In the genomic region with DNA sequence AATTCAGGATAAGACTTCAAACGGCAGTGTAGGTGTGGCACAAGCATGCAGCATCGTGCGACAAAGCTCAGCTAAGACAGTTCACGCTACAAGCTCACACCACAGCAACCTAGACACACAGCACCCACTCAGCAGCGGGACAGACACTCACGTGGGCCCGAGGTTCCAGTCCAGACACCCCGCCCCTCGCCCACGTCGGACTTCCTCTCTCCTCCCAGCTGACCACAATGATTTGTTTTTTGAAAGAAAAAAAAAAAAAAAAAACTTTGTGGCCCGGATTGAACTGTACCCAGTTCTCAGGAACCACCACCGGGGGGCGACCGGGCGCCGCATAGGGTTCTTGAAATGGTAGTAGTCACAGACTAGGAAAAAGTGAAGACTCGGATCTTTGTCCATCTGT, we compare ENCODE assay signal across 8 mouse cellular contexts. TPM values are rescaled to one million over a fixed set of nuclear protein-coding genes. Genes with fewer than 3 reads are reported as not detected.
DNase-seq lines count a peak whose midpoint lies in the region; ATAC-seq lines count a peak whose summit lies in the region.

No protein-coding gene starts in this region.

- H3K4me1 ChIP-seq in hindbrain, embryonic 16.5 days (ENCODE audit: control insufficient read depth, insufficient read depth, low read depth, low read length): peaks cover 19% of the 10 kb centered on the region

- under 1% methylated on average over 18 of the region's 18 CpGs for WGBS in hindbrain, embryonic 16.5 days
- WGBS in macrophage (ENCODE audit: missing documents): under 1% methylated on average over 18 of the region's 18 CpGs

- H3K27ac ChIP-seq in hindbrain, embryonic 16.5 days (ENCODE audit: low read depth, low read length): peak overlapping the region; percentile 98
- peak overlapping the region; percentile 94 for H3K27ac ChIP-seq in macrophage

- H3K36me3 ChIP-seq in hindbrain, embryonic 16.5 days (ENCODE audit: control insufficient read depth, insufficient read depth, low read length): no peaks in the 10 kb centered on the region
- peaks cover 14% of the 10 kb centered on the region for H3K36me3 ChIP-seq in macrophage (ENCODE audit: inconsistent target)

- peaks cover 31% of the 10 kb centered on the region for H3K79me2 ChIP-seq in macrophage (ENCODE audit: inconsistent target)

- no peaks in the 10 kb centered on the region for H3K27me3 ChIP-seq in hindbrain, embryonic 16.5 days (replicated peaks; ENCODE audit: control insufficient read depth, insufficient read depth, low read length)

- peak overlapping the region; percentile 99 for H3K4me3 ChIP-seq in hindbrain, embryonic 16.5 days (ENCODE audit: low read length)
- peak overlapping the region; percentile 48 for H3K4me3 ChIP-seq in macrophage (ENCODE audit: inconsistent target)

- H3K9me3 ChIP-seq in hindbrain, embryonic 16.5 days (ENCODE audit: control insufficient read depth, low read length): no peaks in the 10 kb centered on the region

- ATAC-seq in hindbrain, embryonic 16.5 days: peak; percentile 28

- peak overlapping the region; percentile 47 for H3K9ac ChIP-seq in hindbrain, embryonic 16.5 days (ENCODE audit: low read depth, low read length)

- H3K4me2 ChIP-seq in hindbrain, embryonic 16.5 days (ENCODE audit: low read length): peak overlapping the region; percentile 89

- DNase-seq in R1 (ENCODE audit: low read depth, low spot score): peak; percentile 89
- DNase-seq in cerebellum, postnatal 36 days: peak; percentile 84 to 89
- peak; percentile 80 to 89 for DNase-seq in frontal cortex, postnatal 36 days (ENCODE audit: low spot score in 2 of 2)
- peak; percentile 87 to 89 for DNase-seq in left cerebral cortex, adult 18-20 months (ENCODE audit: low spot score in 2 of 2)
- DNase-seq in right cerebral cortex, adult 18-20 months: peak; percentile 86
- DNase-seq in urinary bladder, postnatal 10 days (ENCODE audit: low spot score): peak; percentile 71

RNA-seq across cellular contexts. Expression of a gene that starts 1.5 kb away (rescaled TPM):
- 32.3 and 37.6 TPM in 2 replicates for polyA plus RNA-seq in hindbrain, embryonic 16.5 days (2015; fragmentation: Nextera tagmentation; extraction: Ambion mirVana)
- 100 to 1,000 TPM in 1 of 2 experiments, 10 to 100 TPM in 1; 99.0 to 102 TPM for total RNA-seq in left cerebral cortex, adult 18-20 months (2021)
- 100 to 1,000 TPM in 21 of 26 experiments, 10 to 100 TPM in 5; 69.6 to 173 (median 119) TPM for total RNA-seq in macrophage (2018; cell fraction: chromatin; rRNA removed)
- 100 to 1,000 TPM; 100 to 165 (median 125) TPM for total RNA-seq in macrophage (2018; cell fraction: cytosol; rRNA removed)
- 100 to 1,000 TPM in 16 of 26 experiments, 10 to 100 TPM in 10; 80.4 to 149 (median 106) TPM for total RNA-seq in macrophage (2018; cell fraction: nucleus; rRNA removed)
- polyA plus RNA-seq in macrophage (2018): 94.5 to 149 TPM (median 100 TPM) in 3 replicates

RNA-seq across cellular contexts. Expression of a gene that starts 32.5 kb away (rescaled TPM):
- 18.1 and 25.5 TPM in 2 replicates for polyA plus RNA-seq in hindbrain, embryonic 16.5 days (2015; fragmentation: Nextera tagmentation; extraction: Ambion mirVana)
- total RNA-seq in left cerebral cortex, adult 18-20 months (2021): 10 to 100 TPM; 34.6 to 34.8 TPM
- total RNA-seq in macrophage (2018; cell fraction: chromatin; rRNA removed): 100 to 1,000 TPM in 2 of 26 experiments, 10 to 100 TPM in 24; 16.6 to 141 (median 50.7) TPM
- total RNA-seq in macrophage (2018; cell fraction: cytosol; rRNA removed): 100 to 1,000 TPM in 8 of 26 experiments, 10 to 100 TPM in 18; 37.8 to 153 (median 73.1) TPM
- total RNA-seq in macrophage (2018; cell fraction: nucleus; rRNA removed): 100 to 1,000 TPM in 21 of 26 experiments, 10 to 100 TPM in 5; 57.2 to 345 (median 142) TPM
- polyA plus RNA-seq in macrophage (2018): 47.8 to 96.5 TPM (median 55.0 TPM) in 3 replicates

RNA-seq across cellular contexts. Expression of a gene that starts 37.1 kb away (rescaled TPM):
- polyA plus RNA-seq in hindbrain, embryonic 16.5 days (2015; fragmentation: Nextera tagmentation; extraction: Ambion mirVana): 29.3 and 40.1 TPM in 2 replicates
- total RNA-seq in left cerebral cortex, adult 18-20 months (2021): 10 to 100 TPM; 59.8 to 61.4 TPM
- total RNA-seq in macrophage (2018; cell fraction: chromatin; rRNA removed): 100 to 1,000 TPM in 1 of 26 experiments, 10 to 100 TPM in 25; 24.7 to 122 (median 61.4) TPM
- total RNA-seq in macrophage (2018; cell fraction: cytosol; rRNA removed): 10 to 100 TPM; 20.2 to 48.3 (median 37.1) TPM
- 10 to 100 TPM; 25.6 to 91.8 (median 48.4) TPM for total RNA-seq in macrophage (2018; cell fraction: nucleus; rRNA removed)
- 21.9 to 33.1 TPM (median 32.9 TPM) in 3 replicates for polyA plus RNA-seq in macrophage (2018)

Comparison
In these comparisons a context has a peak if more than half of its experiments do, and no peak if none do; other contexts are left out.
1. Peak in every context shown above with its lines: DNase-seq, ATAC-seq, H3K4me3 ChIP-seq and H3K27ac ChIP-seq.